Mouse (Mus musculus) cerebellum, adult 11-12 months (tissue): ENCODE results near the gene Hoxb5.
A peak's percentile ranks its signal among the peaks of the same experiment; 100 is the strongest.

Experiments used
- DNase-seq: peaks from one replicate; pipeline ENCODE4 v3.0.0; 2022

The Hoxb5 gene

DNA sequence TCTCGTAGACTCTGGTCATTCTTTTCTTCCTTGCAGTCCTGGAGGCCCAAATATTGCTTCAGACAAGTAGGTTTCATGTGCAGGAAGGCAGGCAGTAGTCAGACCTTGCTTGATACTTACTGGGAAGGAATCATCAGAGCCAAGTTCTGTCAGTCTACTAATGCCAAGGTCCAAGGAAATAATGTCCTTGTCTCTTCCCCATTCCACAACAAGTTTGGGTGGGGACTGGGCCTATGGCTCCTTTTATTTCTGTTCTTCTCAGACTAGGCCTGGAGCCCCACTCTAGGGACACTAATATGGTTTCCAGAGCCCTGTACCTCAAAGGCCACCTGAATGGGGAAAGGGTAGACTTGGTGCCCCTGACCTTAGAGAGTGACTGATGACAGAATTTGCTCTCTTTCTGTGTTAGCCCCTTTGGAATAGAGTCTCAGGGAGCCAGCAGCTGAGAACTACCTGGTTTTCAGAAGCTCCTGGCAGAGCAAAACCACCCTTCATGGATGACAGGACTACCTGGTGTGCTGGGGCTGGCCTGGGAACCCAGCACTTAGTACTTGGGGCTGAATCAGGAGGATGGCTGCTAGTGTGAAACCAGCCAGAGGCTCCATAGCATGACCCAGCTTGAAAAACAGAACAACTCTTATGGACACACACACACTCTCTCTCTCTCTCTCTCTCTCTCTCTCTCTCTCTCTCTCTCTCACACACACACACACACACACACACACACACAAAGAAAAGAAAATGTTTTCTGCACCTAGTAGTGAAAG, 14.5 kb upstream of the Hoxb5 start:
- no peak for DNase-seq

DNA sequence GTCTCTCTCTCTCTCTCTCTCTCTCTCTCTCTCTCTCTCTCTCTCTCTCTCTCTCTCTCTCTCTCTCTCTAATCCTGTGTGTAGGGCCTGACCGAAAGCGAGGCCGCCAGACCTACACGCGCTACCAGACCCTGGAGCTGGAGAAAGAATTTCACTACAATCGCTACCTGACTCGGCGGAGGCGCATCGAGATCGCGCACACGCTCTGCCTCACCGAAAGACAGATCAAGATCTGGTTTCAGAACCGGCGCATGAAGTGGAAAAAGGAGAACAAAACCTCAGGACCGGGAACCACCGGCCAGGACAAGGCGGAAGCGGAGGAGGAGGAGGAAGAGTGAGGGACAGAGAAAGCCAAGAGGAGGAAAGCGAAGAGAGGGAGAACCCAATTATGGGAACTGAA, 13.8 kb upstream of the Hoxb5 start:
- DNase-seq, result no peak

DNA sequence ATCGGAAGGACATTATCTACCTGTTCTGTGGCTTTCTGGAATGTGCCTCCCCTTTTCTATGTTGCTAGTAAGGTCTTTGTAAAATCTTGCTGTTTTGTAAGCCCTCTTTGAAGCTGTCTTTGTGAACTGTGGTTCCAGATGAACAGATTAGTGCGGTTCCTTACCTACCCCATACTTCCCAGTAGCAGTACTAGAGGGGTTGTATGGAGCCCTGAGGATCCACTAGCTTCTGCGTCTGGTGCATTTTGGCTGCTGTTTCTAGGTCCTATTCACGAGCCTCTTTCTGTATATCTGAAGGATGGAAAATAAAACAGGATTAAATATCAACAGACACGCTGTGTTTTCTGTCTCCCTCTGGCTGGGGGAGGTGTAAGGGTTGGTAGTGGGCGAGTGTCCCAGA, 13.3 kb upstream of the Hoxb5 start:
- no peak for DNase-seq

DNA sequence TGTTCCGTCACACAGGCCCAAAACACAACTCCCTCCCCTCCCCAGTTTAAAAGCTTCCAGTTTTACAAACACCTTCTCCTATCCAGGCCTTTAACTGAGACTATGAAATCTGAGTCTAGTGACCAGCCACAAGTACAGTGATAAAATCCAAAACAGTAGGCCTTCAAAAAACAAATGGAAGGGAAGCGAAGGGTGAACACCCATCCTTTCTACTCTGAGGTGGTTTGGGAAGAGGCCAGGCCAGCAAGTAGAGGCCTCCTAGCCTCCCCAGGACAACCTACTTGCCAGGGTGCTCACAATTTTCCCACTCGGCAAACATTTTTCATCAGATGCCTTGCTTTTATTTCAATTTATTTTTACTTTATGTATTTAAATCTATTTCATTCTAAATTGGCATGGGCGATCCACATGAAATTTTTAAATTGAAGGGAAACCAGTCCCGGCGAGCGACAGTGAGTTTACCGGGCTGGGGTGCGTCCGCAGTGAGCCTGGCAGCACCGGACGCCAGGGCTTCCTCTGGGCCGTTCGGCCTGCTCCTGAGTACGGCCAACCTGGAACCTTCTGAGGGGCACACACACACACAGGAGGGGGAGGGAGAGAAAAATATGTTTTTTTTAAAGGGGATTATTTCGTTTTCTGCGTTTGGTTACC, 12.3 kb upstream of the Hoxb5 start:
- no peak for DNase-seq

DNA sequence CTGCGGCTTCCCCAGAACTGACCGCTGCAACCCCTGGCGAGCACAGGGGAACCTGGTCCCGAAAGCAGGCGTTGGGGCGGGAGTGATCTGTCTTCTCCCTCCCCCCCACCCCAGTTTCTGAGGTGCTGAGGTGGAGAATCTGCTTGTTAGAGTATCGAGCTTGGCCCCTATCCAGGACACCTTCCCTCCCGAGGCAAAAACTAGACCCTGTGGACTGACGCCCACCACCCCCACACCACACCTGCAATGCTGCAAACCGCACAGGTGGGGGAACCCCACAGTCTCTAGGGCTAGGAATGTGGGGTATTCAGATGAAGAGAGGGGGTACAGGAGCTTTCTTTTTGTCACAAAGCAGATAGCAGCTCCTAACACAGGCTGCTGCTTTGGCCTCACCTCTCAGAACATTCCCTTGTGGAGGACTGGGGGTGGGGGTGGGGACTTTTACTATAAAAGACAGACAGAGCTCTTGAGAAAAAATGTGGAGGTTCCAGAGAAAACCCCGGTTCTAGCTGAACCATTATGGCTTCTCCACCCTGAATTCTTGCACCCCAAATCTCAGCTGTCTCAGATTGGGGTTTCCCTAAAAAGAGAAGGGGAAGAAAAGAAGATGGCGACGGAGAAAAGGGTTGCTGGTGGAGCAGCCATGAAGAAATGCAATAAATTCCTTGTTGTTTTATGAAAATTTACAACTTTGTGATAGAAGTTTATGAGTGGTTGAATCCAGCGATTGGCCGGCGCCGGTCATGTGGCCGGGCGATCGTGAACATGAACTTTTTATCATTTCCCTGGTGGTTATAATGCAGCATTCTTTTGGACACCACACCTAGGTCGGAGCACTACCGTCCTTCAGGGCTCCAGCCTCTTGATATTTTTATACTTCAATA, 11.2 kb upstream of the Hoxb5 start, which contains the start of gene Hoxb6:
Gene Hoxb6, plus strand, starts transcription at position 796 of the 884 bp plus-strand sequence.
- no peak for DNase-seq

DNA sequence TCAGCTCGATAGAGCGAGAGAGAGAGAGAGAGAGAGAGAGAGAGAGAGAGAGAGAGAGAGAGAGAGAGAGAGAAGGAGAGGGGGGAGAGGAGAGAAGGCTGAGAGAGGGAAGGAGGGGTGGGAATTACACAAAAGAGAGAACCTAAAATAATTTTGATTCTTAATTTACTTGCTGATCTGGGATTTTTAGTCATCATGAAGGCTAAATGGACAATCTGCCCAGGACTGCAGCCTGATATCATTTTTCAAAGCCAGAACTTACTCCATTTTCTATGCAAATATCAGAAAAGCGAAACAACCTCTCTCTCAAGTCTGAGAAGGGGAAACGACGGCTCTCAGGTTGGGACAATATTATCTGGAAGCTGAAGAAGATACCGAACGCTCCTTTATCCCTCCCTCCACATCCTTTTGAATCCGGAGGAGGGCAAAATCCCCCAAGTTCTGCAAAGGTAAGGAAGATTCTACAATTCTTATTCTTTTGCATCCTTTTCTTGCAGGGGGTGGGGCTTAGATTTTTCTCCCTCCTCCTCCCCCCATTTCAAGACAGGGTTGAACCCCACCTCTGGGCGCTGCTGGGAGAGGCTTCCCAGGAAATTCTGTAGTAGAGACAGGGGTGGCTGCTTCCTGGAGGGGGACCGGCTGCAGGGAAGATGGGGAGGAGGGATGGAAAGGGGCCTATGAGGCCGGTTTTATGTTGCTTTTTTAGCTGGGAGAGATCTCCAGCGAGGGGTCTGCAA, 10.4 kb upstream of the Hoxb5 start:
- no peak for DNase-seq

DNA sequence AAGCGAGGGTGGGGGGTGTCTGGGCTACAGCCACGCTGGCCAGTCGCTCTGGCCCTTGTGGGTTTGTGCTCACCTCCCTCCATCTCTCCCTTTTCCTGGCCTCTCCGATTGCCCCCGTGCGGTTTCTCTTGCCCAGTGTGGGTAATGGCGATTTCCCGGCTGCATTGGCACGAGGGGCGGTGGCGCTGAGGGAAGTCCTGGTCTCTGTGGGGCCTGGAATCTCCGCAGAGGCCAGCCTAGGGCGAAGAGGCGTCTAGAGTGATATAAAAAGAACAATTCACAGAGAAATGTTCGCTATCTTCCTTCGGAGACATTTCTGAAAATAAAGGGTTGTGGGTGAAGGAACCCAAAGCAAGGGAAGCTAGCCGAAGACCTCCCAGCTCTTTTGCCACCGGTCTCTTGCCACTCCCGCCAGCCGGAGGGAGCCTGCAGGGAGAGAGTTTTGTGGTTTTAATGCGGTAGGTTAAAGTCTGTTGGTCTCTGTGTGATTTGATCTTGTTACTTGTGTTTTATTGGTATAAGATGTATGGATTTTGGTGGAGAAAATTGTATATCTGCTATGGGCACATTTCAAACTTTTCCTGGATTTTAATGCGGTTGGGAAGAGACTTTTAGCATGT, 9.7 kb upstream of the Hoxb5 start:
- no peak for DNase-seq

DNA sequence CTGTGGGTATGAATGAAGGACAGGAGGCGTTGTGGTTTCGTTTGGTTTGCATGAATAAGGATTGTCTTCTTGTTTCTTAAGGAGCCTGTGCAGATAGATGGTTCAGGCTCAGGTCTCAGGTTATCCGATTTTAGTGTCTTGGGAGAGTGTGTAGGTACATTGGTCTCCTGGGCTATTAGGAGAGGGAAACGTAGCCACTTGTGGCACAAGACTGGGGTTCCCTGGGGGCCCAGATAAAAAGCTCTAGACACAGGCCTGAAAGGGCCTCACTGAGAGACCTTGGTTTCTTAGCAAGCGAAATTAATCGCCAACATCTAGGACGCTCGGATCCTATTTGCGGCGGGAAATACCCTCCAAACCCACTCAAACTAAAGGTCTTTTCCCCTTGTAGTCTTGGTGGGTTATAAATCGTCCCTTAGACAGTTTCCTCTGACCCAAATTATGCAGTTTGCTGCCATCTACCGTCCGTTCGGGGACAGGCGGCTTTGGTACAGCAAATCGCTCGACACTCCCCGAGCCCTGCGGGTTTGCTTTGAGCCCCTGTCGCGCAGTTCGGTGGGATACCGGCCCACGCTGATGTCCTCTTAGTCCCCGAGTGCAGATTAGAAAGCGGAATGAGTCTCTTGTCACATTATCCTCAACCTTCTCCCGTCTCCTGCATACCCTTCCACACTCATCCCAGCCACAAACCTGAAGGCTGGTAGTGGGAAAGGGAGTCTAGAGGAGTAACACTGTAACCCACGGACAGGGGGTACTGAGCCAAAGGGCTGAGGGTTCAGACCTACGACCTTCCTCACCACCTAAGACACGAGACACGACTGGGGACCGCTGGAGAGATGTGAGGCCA, 8.7 kb upstream of the Hoxb5 start:
- no peak for DNase-seq

DNA sequence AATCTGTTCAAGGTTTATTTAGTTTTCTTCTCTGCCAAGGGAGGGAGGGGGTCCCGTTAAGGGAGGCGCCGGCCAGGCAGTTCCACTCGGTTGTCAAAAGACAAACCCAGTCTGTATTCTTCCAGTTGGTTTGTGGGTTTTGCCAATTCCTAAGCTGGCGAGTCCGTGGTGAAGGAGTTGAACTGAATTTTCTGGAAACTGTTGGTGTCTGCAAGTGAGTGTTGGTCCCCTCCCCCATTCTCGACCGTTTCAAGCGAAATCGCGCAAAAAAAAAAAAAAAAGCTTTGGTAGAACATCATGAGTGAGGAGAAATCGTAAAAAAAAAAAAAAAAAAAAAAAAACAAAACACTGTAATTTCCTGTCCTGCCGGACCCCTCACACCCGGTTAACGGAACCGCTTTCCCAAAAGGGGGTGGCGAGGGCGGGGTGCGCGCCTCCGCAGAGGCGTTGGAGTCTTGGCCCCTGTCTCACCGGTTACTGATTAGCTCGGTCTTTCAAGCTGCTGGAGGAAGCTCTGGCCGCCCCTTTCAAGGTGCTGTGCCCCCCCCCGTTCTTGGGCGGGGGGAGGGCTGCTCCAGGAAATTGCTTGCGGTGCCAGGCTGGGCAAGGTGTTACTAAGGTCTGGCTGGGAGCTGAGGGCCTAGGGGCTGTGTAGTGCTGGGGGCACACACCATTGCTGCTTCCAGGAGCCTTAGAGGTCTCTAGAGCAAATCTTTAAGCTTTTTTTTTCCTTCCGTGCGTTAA, 7.9 kb upstream of the Hoxb5 start:
- no peak for DNase-seq

DNA sequence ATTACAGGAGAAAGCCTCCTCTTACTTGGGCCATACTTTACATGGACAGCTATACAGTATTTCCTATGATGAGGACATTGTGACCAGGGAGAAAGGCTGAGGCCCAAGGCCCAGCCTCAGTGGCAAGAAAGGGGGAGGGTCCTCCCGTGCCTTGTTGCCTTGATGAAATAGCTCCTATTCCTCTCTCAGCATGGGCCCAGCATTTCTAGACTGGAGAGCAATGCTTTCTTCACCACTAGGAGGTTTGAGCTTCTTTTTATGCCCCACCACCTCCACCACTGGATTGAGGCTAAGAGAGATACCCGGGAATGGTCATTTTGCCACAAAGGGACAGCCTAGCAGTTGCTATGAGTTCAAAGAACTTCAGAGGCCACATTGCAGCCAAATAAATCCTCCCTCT, 6.1 kb upstream of the Hoxb5 start:
- no peak for DNase-seq

DNA sequence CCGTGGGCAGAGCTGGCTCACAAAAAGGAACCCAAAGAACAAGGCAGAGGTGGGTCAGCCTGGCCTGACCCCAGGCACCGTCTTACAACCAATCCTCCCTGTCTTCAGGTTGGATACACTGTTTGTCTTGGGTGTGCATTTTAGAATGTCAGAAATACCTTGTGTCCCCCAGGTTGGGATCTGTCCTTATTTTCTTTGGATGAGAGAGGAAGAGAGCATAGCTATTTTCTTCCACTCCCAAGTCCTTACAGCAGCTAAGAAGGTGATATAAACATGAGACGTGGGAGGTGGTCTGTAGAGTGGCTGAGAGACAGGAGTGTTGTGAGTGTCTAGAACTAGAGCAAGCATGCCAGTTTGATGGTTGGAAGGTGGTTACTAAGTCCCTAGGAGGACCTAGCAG, 5.7 kb upstream of the Hoxb5 start:
- DNase-seq, result no peak

DNA sequence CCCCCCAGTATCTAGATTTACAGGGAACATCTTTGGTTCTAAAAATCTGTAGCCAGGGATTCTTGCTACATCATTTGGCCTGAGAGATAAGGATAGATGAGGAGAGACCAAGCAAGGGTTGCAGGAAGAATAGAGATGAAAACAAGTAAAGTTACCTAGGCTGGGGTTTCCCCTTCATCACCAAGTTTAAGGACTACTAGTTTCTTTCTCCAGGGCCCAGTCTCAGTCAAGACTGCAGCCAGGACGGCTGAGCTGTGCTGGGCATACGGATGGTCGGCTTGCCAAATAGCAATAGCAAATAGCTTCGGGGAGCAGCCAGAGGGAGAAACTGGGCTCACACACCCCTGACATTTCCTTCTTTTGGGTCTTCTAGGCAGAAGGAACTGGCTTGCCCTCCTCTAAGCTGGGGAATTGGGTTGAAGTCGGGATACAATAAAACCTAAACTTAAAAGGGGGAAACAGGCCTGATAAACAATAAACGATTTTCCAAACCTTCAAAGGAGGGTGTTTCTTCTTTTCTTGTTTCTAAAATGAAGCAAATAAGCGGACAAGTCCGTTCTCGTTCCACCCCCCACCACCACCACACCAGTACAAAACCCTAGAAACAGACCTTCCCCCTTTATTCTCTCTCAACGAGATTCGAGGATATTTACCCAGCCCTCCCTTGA, 5.0 kb upstream of the Hoxb5 start:
- DNase-seq, result no peak

DNA sequence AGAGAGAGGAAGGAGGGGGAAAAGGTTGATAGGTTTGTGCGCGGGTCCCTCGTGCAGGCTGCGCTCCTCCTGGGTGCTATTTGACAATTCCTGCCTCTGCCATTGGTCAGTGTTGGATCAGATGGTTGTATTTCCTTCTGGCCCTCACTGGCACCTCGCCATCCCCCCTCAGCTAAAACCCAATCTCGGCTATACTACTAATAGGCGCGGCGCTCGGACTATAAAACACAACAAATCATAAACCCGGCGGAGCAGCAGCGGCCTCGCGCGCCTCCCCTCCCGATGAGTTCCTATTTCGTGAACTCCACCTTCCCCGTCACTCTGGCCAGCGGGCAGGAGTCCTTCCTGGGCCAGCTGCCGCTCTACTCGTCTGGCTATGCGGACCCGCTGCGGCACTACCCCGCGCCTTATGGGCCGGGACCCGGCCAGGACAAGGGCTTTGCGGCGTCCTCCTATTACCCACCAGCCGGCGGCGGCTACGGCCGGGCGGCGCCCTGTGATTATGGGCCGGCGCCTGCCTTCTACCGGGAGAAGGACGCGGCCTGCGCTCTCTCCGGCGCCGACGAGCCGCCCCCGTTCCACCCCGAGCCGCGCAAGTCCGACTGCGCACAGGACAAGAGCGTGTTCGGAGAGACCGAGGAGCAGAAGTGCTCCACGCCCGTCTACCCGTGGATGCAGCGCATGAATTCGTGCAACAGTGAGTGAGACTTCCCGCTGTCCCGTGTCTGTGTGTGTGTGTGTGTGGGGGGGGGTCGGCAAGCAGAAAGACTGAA, 4.1 kb upstream of the Hoxb5 start:
- DNase-seq, result no peak

DNA sequence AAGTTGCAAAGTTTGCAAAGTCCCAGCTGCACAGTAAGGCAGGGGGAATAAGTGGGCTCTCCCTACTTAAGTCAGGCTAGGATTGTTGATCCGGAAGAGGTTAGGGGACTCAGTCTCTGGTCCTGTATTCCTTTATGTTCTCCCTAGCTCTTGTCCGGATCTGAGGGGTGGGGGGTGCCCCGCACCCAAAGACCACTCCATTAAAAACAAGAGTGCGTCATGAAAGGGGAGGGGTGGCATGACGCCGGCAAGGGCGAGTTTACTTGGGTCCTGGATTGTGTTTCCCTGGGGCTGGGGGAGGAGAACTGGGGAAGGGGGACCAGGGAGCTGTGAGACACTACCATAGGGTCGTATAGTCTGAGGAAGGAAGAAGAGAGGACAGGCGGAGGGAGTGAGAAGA, 3.4 kb upstream of the Hoxb5 start:
- DNase-seq, result no peak

DNA sequence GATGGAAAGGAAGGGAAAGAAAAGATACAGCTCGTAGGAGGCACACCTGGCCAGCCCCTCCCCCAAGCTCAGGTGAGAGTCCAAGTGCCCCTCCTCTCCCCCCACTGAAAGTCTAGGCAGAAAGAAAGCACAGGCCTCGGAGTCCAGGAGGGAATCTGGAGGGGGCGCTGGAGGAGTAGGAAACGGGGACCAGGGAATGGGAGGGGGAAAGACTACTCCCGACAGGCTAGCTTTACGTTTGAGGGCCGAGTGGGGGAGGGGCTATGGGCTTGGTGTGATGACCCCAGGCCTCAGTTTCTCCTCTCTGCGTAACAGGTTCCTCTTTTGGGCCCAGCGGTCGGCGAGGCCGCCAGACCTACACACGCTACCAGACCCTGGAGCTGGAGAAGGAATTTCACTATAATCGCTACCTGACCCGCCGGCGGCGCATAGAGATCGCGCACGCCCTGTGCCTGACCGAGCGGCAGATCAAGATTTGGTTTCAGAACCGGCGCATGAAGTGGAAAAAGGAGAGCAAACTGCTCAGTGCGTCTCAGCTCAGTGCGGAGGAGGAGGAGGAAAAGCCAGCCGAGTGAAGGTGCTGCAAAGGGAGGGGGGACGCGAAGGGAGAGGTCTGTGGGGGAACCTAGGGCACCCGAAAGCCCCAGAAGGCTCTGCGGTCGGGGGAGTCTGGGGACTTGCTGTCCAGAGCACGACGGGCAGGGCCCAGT, 2.6 kb upstream of the Hoxb5 start:
- DNase-seq, result no peak

DNA sequence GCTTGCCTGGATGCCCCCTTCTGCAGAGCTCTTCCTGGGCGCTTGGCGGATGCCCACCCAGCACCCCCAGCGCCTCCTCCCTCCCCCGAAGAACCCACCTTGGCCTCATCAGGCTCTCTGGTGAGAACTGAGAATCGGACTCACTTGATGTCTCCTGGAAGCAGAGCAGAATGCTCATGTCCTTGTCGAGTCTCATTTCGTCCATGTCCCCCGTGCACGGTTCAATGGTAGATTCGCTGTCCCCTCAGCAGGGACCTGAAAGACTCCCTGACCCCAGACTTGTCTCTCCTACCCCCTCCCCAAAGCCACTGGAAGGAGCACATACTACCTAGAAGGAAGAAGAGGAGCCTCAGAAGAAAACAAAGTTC, 2.1 kb upstream of the Hoxb5 start:
- DNase-seq, result no peak

DNA sequence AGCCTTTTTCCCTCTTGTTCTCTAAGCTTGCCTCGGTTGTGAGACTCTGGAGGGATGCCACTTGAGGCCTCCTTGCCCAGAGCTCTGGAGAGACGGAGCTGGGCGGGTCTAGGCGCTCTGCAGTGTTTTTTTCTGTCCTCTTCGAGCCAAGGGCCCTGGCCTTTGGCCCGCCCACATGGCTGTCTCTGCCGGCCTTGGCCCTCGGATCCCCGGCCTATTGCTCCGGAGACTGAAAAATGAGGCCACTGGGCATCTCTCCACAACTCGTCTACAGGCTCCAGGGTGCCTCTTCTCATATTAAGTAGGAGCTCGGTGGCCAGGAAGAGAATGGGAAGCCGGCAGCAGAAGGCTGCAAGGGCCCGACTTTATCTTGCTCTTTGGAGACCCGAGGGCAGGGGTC, 1.3 kb upstream of the Hoxb5 start:
- peak; percentile 39 for DNase-seq

DNA sequence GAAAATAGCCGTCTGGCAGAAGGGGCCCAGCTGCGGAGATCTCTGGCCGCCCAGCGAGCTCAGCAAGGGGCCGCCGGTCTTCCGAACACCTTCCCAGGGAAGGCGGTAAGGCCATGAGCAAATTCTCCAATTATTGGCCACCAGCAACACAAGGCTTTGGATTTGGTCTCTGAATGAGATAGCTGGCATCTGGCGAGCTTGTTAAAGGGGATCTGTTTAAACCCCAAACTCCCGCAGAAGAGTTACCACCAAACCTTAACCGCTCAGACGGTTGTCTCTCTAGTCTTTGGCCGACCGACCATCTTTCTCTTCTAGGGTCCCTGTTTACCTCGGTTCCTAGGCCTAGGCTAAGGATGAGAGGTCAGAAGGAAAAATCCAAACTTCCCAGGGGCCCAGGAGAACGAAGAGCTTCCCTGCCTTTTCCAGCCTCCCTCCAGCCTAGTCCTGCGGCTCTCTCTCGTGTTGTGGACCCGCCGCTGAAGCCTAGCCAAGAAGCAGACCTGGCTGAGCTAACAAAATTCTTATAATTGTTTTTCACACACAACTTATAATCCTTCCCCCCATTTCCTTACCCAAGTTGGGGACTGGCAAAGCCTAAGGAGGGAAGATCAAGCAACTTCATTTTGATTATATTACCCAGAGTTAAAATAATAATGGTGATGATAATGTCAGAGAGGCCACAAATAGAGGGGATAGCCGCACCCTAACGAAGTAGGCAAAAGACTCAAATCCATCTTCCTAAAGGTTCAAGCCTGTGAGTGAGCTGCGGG, 570 bp upstream of the Hoxb5 start:
- DNase-seq, result no peak
